Mouse (Mus musculus): Measurements from ENCODE around the gene Gm29776.

- TF ChIP-seq CTCF (IDR thresholded peaks at IDR 0.05; ENCODE audit: low read depth), result no peak
- TF ChIP-seq EP300 (IDR thresholded peaks at IDR 0.05; ENCODE audit: low read depth), result no peak
Observed at GRCm38 (mm10) chr14:54682396-54682795, 16.2 kb downstream of the Gm29776 start.

Data from heart, postnatal 0 days (tissue).